Mouse (Mus musculus) right cerebral cortex, postnatal 14 days (tissue): ENCODE results near the gene Specc1l.
"Not testable (repeated sequence)": the region's sequence is repeated elsewhere in the genome, so short reads cannot be mapped to it uniquely, and the experiment has no call there.

Source experiments
- DNase-seq: peaks from one replicate; pipeline ENCODE4 v3.0.0; 2022

Specc1l gene

GRCm38 (mm10) chr10:75316908-75317761, 105.3 kb downstream of the Specc1l start:
- DNase-seq: peak; percentile 63

GRCm38 (mm10) chr10:75318206-75318605, 106.3 kb downstream of the Specc1l start:
- no peak for DNase-seq

- DNase-seq: no peak
Observed at GRCm38 (mm10) chr10:75320321-75320720, 108.4 kb downstream of the Specc1l start.

GRCm38 (mm10) chr10:75322966-75323365, 111.1 kb downstream of the Specc1l start:
- no peak for DNase-seq

GRCm38 (mm10) chr10:75323986-75324385, 112.1 kb downstream of the Specc1l start:
- no peak for DNase-seq

GRCm38 (mm10) chr10:75324391-75324790, 112.5 kb downstream of the Specc1l start:
- no peak for DNase-seq

GRCm38 (mm10) chr10:75325821-75326220, 113.9 kb downstream of the Specc1l start:
- DNase-seq: no peak

- DNase-seq: no peak
Observed at GRCm38 (mm10) chr10:75326553-75326952, 114.7 kb downstream of the Specc1l start.

- no peak for DNase-seq
Observed at GRCm38 (mm10) chr10:75327081-75327480, 115.2 kb downstream of the Specc1l start.

GRCm38 (mm10) chr10:75328201-75328704, 116.4 kb downstream of the Specc1l start:
- DNase-seq: no peak

GRCm38 (mm10) chr10:75332268-75332667, 120.4 kb downstream of the Specc1l start:
- DNase-seq: no peak

- no peak for DNase-seq
Observed at GRCm38 (mm10) chr10:75333176-75333776, 121.4 kb downstream of the Specc1l start.

- no peak for DNase-seq
Observed at GRCm38 (mm10) chr10:75334175-75334574, 122.3 kb downstream of the Specc1l start.

GRCm38 (mm10) chr10:75335075-75335474, 123.2 kb downstream of the Specc1l start:
- DNase-seq: no peak

GRCm38 (mm10) chr10:75337231-75337630, 125.4 kb downstream of the Specc1l start:
- DNase-seq: no peak

- no peak for DNase-seq
Observed at GRCm38 (mm10) chr10:75338852-75339251, 127.0 kb downstream of the Specc1l start.

- DNase-seq: no peak
Observed at GRCm38 (mm10) chr10:75339377-75339776, 127.5 kb downstream of the Specc1l start.

- no peak for DNase-seq
Observed at GRCm38 (mm10) chr10:75341936-75342335, 130.1 kb downstream of the Specc1l start.

GRCm38 (mm10) chr10:75344563-75344962, 132.7 kb downstream of the Specc1l start:
- DNase-seq: not testable (repeated sequence)

GRCm38 (mm10) chr10:75345265-75345664, 133.4 kb downstream of the Specc1l start:
- DNase-seq: no peak

- DNase-seq: no peak
Observed at GRCm38 (mm10) chr10:75350564-75350963, 138.7 kb downstream of the Specc1l start.

- DNase-seq: no peak
Observed at GRCm38 (mm10) chr10:75352541-75352940, 140.7 kb downstream of the Specc1l start.

GRCm38 (mm10) chr10:75353838-75354241, 142.0 kb downstream of the Specc1l start:
- not testable (repeated sequence) for DNase-seq

GRCm38 (mm10) chr10:75355341-75355740, 143.5 kb downstream of the Specc1l start:
- no peak for DNase-seq
